Mouse (Mus musculus) spleen, postnatal 4 days (tissue): ENCODE data around the gene Pdk3.

Experiments used
- DNase-seq, 2 experiments: peaks; one replicate each; pipeline ENCODE4 v3.0.0; 2022; ENCODE audit warnings: low spot score in 2 of 2

Gene Pdk3

GRCm38 (mm10) chrX:93831561-93832336 is at the start of gene Pdk3:
Pdk3 (minus strand) TSS chrX:93832201.
- DNase-seq, result peak; percentile 70 to 79

GRCm38 (mm10) chrX:93877634-93878016 is 45.6 kb upstream of the Pdk3 start:
- no peak for DNase-seq

- no peak for DNase-seq
Measured at GRCm38 (mm10) chrX:93876981-93877633, 45.1 kb upstream of the Pdk3 start.

DNA sequence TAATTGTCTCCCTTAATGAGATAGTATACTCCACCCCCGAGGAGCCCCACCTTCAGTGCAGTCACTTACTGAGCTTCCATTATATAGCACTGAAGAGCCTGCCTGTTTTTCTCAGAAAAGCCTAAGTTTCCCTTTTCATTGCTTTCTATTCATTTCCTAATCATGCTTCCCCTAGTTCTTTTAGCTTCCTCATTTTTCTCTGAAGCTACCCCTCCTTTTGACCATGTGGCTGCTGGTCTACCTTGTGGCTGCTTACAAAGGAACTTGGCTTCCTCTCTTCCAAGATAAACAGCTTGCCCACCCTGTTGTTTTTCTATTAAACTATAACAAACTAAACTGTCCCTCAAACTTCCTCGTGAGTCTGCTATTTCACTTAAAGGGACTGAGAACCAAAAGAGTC is 31.4 kb upstream of the Pdk3 start:
- DNase-seq, result no peak

GRCm38 (mm10) chrX:93862525-93863086 is 30.6 kb upstream of the Pdk3 start:
- DNase-seq, result no peak

GRCm38 (mm10) chrX:93857756-93858155 is 25.8 kb upstream of the Pdk3 start:
- no peak for DNase-seq

GRCm38 (mm10) chrX:93832337-93832884 is 410 bp upstream of the Pdk3 start:
- DNase-seq, result no peak

DNA sequence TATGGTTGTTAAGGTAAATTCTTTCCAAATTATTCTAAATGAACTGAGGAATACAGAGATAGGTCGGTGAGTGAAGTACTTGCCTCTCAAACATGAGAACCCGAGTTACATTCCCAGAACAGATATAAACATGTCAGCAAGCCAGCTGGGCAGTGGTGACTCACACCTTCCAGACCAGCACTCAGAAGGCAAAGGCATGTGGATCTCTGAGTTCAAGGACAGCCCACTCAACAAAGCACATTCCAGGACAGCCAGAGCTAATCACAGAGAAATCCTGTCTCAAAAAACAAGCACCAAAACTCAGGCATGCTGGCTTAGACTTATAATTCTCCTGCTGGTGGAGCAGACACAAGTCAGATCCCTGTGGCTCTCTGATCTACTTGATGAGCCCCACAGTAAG is 6.2 kb downstream of the Pdk3 start:
- no peak for DNase-seq

- DNase-seq, result no peak
Measured at GRCm38 (mm10) chrX:93808040-93808439, 24.0 kb downstream of the Pdk3 start.

GRCm38 (mm10) chrX:93793168-93793567 is 38.8 kb downstream of the Pdk3 start:
- peak; percentile 51 to 80 for DNase-seq

DNA sequence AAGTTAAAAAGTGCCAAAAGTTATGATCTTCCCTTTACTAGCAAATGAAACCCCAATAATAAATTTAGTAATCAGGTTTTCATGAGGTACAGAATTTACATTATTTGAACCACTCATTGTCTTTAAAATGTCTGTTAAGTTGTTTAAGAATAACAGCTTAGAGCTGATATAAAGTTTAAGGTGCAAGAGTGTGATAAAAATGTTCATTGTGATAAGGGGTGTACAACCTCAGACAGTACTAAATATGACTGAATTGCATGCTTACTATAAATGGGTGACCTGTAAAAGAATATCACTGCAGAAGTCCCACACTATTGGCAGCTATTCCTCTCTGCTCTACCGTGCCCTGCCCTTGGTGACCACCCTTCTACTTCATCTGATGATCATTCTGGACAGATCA is 42.4 kb downstream of the Pdk3 start:
- DNase-seq, result no peak

DNA sequence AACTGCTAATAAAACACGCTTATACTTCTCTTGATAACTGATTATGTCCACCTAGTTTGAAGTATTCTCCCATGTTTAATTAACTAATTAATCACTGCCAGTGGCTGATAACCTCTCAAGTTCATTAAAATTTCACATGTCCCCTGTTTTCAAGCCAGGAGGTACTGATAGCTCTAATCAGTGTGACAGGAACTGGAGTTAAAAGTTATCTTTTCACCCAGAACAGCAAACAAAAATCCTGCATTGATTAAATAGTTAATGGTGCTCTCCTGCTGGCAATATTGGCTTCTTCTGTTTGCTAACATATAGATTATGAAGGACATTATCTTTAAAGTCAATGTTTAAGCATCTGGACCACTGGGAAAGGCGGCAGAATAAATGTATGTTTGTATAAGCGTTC is 71.2 kb downstream of the Pdk3 start:
- DNase-seq, result no peak

DNA sequence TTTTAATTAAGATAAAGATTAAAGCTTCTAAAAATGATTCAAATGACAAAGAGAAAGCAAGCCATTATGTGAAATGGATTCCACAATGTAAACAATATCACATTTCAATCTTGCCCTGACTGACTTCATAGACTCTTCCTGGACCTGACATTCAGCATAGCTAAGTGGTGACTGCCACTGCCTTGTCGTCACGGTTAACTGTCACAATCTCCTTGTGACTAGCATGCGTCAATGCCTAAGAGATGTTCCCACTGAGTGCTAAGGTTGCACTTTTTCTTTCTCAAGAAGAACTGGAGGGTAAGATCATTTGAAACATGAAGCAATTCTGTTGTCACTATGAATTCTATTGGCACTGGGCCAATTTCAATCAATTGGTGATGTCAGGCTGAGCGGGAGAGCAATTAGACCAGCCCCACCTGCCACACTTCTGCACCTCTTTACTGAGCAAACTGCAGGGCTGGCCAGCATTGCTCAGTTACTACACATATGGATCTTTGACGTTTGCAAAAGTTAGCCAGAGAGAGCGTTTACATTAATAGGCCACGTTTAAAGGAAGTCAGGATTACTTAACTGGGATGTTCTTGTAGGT is 75.0 kb downstream of the Pdk3 start:
- no peak for DNase-seq

DNA sequence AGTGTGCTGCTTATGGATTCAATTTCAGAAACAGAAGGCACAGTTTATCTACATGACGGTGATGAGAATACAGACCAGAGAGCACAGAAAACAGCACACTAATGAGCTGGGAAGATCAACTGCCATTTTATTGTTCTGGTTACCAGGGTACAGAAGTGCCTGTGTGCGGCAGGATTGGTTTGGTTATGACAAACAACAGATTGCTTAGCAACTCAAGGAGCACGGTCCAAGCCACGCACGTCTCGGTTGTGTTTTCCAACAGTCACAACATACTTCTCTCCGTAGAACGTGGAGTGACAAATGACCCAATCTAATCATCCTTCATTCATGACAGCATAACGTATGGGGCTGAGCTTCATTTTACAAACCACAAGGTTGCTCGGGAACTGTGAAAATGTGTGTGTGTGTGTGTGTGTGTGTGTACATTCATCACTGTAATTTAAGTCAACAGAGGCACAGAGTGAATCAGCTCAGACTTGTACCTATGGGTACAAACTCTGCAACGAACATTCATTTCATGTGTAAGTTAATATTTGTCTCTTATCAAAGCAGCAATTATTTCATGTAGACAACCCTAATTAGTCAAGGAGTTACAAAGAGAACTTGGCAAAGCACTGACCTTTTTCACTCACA is 76.7 kb downstream of the Pdk3 start:
- no peak for DNase-seq

GRCm38 (mm10) chrX:93750566-93750965 is 81.4 kb downstream of the Pdk3 start:
- DNase-seq, result peak in 1 of 2 experiments; percentile 23

DNA sequence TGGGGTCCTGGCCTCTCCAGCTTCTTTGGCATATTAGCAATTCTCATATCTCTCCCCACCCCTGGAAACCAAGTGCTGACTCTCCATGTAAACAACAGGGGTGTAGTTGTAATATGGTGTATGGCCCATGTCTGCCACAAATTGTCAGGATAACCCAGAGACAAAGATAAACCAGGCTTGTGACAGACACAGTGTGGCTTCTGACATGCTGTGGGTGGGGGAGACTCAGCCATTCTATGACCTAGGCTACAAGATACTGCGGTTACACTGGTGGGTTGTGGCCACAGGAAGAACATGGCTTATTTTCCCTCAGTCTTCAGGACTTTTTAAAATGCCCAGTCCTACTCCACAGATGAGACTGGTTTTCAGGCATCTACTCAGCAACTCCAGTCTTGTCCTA is 82.8 kb downstream of the Pdk3 start:
- DNase-seq, result no peak

DNA sequence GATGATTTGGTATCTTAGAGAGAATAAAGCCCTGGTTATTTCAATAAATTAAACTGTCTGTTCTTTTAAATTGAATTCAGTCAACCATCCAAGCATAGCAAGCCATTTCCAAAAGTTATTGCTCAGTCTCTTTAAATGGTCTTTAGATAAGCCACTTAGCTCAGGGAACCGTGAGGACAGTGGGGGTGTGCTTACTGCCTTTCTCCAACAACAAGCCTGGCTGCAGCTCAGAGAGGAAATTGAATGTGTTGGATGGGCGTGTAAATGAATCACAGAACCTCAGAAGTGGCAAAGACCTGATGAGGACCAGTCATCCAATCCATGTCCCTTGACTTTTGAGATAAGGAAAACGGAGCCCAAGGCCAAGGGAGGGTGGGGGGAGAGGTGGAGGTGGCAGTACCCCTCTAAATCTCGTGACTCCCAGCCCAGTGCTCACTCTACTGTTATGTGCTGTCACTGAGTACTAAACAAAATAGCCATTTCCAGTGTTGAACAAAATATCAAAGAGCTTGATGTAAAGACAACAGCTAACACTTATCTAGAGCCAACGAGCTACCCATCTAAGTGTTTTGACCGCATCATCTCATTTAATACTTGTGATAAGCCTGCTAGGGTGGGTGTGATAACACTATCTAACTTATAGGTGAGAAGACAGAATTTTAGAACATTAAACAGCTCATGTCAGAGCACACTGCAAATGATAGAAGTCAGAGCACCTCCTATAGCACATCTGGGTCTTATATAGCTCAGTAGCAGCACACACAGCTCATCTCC is 98.8 kb downstream of the Pdk3 start:
- DNase-seq, result no peak

- no peak for DNase-seq
Measured at GRCm38 (mm10) chrX:93732407-93732806, 99.6 kb downstream of the Pdk3 start.

DNA sequence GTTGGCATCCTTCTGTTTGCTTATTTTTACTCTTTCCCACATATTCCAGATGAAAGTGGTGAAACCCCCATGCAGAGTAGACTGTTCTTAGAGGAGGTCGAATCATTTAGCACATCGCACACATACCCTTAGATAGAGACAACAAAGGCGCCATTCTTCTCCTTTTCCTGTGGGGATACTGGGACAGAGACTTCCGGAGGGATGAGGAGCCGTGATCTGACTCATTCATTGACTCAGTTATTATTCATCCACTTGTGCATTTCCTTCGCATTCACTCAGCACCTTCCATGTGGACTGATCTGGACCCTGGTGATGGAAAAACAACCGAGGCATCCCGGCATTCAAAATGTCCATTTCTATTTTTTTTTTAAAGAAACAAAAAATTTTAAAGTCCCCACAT is 101.1 kb downstream of the Pdk3 start:
- DNase-seq, result no peak

GRCm38 (mm10) chrX:93729529-93729928 is 102.5 kb downstream of the Pdk3 start:
- no peak for DNase-seq
